Mouse (Mus musculus) embryo, embryonic 9.5 days (tissue): Measurements from ENCODE around the gene Gnb1.
"Not testable (repeated sequence)": the region's sequence is repeated elsewhere in the genome, so short reads cannot be mapped to it uniquely, and the experiment has no call there.

Source experiments
- DNase-seq: peaks from one replicate; pipeline ENCODE4 v3.0.0-alpha.2; 2017; ENCODE audit errors: extremely low spot score

The Gnb1 gene

DNA sequence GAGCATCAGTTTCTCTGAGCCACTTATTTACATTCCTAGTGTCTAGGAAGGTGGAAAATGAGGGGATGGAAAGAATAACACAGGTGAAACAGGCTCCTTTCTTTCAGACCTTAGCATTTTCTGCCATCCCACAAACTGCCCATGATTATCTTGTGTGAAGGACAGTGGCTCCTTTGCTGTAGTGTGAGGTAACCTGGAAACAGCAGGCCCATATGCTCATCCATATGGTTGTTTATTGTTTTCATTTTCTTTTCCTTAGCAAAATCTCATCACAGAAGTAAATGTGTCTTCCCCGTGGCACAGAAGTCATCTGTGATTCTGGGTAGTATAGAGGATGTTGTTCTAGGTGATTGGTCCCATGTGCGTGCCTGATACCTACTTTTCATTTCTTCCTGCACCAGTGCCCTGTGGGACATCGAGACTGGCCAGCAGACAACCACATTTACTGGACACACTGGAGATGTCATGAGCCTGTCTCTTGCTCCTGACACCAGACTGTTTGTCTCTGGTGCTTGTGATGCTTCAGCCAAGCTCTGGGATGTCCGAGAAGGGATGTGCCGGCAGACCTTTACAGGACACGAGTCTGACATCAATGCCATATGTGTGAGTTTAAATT is 61.9 kb downstream of the Gnb1 start:
- DNase-seq = no peak

DNA sequence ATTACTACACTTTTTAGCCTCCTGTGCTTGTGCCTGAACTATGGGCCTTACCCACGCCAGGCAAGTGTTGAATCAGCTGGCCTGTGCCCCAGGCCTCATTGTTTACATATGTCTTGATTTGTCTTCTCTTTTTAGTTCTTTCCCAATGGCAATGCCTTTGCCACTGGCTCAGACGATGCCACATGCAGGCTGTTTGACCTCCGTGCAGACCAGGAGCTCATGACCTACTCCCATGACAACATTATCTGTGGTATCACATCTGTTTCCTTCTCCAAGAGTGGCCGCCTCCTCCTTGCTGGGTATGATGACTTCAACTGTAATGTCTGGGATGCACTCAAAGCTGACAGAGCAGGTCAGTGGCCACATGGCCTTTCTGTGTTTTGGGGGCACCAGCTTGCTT is 63.7 kb downstream of the Gnb1 start:
- DNase-seq = no peak

DNA sequence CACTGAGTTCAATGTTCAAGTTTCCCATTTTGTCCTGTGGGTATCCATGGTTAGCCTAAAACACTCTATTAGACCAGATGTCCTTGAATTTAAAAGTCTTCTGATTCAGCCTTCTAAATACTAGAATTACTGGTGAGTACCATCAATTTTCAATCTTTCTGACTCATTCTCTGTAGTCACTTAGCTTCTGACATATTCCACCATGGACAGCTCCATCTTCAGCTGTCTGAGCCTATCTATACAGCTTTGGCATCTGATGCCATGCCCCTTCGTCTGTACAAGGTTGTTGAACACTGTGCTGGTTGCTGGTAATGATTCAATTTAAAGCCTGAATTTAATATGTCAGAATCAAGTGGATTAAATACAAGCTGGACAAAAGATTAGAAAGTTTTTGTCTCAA is 64.3 kb downstream of the Gnb1 start:
- DNase-seq = no peak

DNA sequence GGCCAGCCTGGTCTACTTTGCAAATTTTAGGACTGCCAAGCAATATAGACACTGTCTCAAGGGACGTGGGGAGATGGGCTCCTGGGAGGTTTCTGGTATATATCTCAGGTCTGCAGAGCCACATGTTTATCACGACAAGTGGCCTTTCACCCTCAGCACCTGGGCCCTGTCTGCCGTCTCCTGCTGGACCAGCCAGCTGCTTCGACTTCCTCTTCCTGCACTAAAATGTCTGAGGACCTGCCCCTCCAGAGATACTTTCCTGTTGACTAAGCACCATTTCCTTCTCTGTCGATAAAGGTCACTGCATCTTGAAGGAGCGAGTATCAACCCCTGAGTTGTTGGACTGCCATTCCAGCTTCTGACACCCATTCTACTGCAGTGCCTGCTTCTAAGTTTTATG is 68.3 kb downstream of the Gnb1 start:
- DNase-seq = no peak

DNA sequence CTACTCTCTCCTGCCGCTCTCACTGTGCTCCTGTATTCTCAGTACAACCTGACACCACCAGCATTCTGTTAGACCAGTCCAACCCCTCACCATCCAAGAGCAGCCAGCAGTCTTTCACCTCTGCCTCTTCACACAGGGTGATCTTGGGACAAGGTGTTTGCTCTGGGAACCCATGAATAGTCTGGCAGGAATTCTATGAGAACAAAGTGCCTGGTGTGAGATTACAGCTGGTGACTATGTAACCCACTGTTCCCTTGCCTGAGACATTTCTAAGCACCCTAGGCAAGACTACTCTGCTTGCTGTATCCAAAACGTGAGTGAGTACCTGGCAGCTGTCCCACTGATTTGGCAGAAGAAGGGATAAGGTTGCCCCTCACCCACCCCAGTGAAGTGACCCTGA is 69.8 kb downstream of the Gnb1 start:
- DNase-seq = no peak

DNA sequence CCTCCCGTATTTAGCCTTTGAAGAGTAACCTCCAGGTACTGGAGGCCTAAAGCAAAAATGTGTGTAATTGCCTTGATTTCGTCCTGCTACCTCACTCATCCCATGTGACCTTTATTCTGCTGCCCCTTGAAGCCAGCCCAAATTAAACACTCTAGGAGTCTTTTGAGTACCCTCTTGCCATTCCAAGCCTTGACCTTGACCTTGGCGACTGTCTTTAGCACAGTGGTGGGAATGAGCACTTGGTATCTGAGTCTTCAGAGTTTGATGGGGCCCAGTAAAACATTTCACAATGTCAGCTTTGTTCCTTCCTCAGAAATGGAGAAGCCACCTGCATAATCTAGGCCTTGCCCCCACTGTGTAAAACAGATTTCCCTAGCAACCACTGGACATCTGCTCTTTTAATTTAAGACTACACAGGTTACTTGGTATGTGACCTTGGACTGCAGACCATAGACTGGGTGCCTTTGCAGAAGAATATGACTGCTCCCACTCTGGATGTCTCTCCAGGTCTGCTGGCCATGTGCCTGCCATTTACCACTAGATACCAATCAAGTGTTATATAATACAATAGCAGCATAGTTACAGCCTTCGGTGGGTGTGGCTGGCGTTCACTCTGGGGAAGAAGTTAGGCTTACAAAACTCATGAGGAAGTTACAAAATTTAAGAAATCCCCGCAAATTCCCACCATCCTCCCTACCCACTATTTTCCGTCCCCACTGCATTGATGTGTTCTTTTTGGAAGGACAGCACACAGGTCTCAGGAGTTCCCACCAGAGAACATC is 70.7 kb downstream of the Gnb1 start, which contains the start of gene Nadk:
Gene Nadk, plus strand, starts transcription at position 718 of the 782 bp plus-strand sequence.
- no peak for DNase-seq

DNA sequence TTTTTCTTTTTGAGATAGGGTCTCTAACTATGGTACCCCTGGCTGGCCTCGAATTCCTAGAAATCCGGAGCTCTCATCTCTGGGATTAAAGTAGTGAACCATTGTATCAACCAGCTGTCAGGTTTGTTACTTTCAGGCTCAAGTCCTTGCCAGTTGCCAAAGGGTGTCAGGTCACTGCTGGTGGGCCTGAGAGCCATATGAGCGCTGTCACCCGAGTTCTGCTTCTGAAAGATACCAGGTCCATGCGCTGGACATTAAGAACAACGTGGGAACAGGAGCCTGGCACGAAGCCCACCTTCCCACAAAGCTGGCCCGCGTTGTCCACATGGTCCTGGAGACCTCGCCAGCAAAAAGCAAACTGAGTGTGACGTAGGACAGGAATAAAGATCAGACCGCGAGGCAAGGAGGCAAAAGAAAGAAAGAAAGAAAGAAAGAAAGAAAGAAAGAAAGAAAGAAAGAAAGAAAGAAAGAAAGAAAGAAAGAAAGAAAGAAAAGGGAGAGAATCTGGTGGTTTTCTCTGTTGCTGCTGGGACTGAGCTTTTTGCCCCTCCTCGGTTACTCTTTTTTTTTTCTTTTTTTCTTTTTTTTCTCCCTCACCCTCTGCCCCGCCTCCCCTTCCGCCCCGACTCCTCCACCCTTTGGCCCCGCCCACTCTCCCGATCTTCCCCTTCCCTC is 71.7 kb downstream of the Gnb1 start:
- peak; percentile 58 for DNase-seq

DNA sequence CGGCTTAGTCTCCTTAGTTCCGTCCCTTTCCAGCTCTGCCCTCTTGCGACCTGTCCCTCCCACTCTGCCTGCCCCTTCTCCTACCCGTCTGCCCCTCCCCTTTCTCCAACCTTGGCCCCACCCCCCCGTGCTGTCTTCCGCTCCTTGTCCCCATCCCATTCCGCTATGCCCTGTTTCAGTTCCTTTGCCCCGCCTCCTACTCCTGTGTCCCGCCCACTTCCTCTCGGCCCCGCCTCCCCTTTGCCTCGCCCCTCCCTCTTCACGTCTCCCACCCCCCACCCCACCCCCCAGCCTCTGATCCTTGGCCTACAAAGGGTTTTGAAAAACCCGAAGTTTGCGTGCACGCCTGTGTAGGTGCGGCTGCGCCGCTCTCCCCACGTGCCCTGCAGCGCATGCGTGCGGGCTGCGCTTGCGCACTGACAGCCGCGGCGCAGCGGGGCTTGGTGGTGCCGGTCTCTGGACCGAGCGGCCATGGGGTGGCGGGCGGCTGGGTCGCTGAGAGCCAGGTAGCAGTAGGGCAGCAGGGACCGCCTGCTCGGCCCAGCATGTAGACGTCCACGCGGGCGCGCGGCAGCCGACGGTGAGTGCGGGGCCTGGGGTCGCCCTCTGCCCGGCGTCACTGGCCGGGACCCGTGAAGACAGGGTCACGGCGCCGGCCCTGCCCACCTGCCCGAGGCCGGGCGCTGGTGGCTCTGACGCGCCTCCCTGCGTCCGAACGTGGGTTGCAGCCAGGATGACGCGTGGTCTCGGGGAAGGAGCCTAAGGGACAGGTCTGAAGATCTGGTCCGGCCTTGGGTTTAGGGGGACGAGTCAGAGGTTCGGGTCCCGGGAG is 72.5 kb downstream of the Gnb1 start:
- peak; percentile 100 for DNase-seq

DNA sequence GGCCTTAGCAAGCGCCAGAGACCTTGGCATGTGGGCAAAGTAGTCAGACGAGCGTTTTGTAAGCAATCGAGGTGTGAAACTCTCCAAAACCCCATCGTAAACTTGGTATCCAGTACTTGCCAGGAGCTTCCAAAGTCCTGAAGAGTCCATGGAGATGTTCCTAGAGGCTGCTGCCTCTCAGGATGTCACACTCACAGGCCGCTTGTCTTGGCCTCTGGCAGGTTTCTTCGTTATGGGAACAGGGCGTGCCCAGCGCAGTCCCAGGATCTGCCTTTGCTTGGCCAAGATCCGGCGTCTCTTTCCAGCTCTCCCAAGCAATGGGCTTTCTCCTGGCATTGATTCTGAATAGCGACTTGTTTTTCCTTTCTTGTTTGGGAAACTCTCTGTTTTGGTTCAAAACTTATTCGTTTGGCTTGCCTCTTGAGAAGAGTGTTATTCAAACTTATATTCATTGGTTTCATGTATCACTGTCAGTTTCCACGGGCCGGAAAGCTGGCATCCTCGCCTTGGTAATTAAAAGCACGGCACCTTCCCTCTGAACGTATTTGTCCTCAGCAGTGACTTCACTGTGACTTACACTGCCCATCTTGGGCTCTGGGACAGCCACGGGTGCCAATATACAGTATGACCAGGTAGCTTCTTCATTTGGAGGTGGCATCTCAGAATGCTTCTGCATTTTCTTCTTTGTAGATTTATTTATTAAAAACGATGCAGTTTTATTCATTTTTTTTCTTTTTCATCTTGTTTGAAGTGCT is 73.3 kb downstream of the Gnb1 start:
- no peak for DNase-seq

DNA sequence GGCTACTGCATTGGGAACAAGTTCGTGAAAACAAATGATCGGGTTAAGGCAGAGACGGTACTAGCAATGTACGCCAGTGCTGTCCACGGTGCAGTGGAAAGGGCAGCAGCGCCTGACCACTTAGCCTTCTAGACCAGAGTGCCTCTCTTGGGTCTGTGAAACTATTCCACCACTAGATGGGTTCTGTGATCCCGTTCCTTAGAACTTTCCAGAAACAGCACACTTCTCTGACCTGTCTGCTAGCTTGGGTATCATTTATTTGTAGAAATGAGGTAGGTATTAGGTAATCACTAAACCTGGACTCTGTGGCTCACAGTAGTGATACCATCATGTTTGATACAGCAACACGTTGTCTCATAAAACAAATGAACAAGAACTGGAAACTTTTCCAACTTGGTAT is 75.4 kb downstream of the Gnb1 start:
- DNase-seq = no peak

DNA sequence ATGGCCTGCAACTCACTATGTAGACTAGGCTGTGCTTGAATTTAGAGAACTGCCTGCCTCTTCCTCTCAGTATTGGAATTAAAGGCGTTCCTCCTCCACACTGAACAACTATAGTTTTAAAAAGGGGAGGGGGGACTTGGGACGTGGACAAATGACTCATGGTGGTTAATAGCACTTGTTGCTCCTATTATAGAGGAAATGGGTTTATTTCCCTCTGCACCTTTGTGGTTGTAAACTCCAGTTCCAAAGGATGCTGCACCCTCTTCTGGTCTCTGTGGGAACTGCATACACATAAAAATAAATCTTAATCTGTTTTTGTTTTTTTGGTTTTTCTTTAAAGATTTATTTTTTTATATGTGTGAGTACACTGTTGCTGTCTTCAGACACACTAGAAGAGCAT is 77.0 kb downstream of the Gnb1 start:
- DNase-seq = no peak

DNA sequence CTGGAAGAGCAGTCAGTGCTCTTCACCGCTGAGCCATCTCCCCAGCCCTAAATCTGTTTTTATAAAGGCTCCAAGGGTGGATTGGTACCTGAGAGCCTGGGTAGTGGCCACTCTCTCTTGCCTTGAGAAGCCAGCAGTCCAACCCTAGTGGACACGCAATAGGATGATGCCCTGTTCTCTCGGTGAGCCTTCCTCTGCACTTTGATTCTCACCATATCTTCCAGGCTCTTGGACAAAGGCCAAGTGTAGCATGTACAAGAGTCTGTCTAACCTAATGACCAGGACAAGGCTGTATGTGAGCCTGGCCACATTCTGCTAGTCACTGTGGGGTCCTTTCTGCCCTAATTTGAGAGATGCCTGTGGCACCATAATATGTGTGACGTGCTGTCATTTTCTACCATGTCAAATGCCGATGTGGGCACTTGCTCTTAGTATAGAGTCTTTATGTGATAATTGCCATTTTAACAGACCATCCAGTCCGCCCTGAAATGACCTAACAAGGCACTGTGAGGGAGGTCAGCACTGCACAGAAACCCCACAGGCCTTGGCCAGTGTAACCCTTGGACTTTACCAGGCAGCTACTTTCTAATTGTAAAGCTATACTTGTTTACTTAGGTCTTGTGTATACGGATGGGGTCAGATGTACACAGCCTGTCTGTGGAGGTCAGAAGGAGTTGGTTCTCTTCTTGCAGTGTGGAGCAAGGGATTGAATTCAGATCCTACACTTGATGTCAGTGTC is 77.6 kb downstream of the Gnb1 start:
- DNase-seq = no peak

DNA sequence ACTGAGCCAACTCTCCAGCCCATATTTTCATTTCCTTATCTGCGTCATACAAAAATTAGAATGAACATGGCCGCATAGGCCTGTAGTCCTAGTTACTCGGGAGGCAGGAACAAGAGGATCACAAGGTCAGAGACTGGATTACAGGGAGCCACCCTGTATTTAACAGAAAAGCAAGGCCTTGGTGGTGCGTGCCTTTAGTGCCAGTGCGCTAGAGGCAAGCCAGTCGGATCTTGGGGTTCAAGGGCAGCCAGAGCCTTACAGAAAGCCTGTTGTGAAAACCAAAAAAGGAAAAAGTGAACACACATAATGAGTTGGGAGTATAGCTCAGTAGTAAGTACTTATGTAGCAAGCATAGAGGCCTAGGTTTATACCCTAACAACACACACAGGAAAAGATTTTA is 78.7 kb downstream of the Gnb1 start:
- no peak for DNase-seq

DNA sequence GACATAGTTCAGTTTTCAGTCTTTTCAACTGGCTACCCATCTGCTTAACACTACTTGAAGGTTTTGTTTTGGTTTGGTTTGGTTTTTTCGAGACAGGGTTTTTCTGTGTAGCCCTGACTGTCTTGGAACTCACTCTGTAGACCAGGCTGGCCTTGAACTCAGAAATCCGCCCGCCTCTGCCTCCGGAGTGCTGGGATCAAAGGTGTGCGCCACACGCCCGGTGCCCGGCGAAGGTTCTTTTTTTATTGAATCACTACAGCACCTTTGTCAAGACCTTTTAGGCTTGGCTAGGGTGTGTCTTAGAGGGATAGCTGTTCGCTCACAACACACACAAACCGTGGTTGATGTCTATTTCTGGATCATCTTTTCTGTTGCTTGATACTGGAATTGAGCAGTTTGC is 79.2 kb downstream of the Gnb1 start:
- DNase-seq = not testable (repeated sequence)

DNA sequence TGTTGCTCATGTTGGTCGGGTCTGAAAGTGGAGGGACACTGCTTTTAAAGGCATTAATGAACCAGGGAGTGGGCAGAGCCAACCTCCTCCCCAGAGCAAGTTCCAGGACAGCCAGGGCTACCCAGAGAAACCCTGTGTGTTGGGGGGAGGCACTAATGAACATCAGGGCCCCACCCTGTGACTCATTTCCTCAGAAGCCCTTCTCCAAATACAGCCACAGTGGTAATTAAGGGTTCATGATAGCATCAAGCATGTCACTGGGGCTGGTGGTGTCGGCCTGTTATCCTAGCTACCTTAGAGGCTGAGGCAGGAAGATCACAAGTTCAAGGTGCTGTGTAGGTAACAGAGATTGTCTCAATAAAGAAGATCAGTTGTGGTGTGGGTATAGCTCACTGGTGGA is 80.3 kb downstream of the Gnb1 start:
- DNase-seq = no peak

DNA sequence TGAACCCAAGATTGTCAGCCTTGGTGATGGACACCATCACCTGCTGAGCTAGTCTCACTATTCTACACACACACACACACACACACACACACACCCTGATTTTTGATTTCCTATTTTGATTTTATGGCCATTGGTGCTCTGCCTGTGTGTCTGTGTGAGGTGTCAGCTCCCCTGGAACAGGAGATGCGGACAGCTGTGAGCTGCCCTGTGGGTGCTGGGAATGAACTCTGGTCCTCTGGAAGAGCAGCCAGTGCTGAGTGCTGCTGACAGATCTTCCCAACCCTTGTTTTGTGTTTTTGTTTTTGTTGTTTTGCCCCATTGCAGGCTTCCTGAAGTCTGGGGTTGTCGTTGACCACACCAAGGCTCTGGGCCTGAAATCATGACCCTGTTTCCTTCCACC is 82.0 kb downstream of the Gnb1 start:
- no peak for DNase-seq

DNA sequence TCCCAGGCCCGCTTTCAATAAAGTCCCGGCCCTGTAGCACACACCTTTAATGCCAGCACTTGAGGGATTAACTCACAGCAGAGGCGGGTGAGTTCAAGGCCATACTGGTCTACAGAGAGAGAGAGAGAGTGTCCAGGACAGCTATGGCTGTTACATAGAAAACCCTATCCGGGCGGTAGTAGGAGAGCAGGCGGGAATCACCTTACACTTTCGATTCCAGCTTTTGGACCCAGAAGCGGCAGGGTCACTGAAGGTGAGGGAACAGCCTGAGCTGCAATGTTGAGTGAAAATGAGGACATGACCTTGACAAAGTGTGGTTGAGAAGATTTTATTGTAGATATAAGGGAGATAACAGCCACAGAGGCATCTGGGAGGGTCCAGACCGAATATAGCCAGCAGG is 82.7 kb downstream of the Gnb1 start:
- no peak for DNase-seq

DNA sequence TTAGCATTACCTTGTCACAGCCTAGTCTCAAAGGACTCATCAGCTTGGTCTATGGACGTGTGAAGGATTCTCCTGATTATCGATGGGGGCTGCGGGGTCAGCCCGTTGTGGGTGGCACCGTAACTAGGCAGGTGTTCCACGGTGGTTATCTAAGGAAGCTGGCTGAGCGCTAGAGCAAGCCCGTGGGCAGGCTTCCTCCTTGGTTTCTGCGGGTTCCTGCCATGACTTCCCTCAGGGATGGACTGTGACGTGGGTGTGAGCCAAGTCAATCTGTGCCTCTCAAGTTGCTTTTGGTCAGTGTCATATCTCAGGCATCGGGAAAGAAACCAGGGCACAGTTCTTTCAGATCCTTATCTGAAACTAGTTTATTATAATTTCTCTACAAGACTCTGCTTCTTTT is 83.8 kb downstream of the Gnb1 start:
- DNase-seq = no peak

DNA sequence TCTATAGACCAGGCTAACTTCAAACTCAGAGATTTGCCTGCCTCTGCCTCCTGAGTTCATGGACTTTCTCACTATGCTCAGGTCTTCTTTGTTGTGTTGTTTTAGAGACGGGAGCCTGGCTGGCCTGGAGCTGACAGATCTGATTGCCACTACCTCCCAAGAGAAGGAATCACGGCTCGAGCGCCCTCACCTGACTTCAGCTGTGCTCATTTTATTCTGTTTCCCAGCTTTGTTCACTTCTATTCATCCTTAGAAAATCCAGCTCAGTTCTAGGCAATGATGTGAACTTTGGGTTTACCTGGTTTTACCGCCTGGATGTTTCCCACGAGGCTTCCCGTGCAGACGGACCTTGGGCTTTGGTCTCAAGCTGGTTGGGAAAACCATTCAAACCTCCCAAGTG is 84.4 kb downstream of the Gnb1 start:
- no peak for DNase-seq

DNA sequence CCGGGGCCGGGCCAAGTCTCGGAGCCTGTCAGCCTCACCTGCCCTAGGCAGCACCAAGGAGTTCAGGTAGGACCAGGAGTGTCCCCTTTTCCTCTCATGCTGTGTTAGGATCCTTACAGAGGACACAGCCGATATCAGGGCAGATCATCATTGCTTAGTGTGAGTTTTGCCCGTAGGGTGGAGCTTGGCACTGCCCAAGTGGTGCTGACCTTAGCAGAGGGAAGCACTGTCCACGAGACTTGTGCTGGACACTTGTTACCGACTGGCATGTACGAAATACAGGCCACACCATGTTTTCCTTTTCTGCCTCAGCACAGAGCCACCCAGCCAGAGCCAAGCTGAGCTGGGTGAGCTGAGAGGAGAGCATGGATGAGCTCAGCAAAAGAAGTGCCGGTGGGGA is 86.0 kb downstream of the Gnb1 start:
- no peak for DNase-seq

DNA sequence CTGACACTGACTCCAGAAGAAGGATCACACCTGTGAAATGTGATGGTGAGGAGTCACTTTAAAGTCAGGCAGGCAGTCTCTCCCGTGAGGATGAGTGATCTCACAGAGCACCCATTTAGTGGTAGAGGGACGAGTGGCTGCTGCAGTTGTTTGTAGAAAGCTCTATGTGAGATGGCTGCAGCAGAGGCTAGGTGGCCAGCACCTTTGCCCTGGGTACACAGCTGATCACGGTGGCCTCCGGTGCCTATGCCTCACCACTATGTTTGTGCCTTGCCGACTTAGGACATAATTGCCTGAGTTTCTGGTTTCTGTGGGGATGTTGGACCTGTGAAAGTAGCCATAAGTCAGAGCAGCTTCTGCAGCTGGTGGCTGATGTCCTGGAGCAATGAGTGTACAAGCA is 86.6 kb downstream of the Gnb1 start:
- DNase-seq = no peak
